Mouse (Mus musculus) stomach, embryonic 14.5 days (tissue): ENCODE measurements at regions not wholly inside any gene's neighbourhood (a gene's known extent, or its start where the extent isn't known, plus 50 kb on each side); places are given as distances from the start of the nearest gene placed in this dataset.

ENCODE experiments used
- ATAC-seq: fragments of 200-750 bp; cut with Nextera tagmentation; 2 replicates; pipeline ENCODE4 v1.8.0; 2017; ENCODE audit warnings: low read depth, moderate TSS enrichment; ENCODE audit not compliant: insufficient number of reproducible peaks, insufficient read depth, low FRiP score
- H3K27ac ChIP-seq: fragments of 300-500 bp; sonication (generic); 2 replicates; pipeline ENCODE4 v1.5.1; 2014; ENCODE audit warnings: mild to moderate bottlenecking, low read length, moderate library complexity, mixed read lengths
- H3K27me3 ChIP-seq: fragments of 300-500 bp; sonication (generic); 2 replicates; pipeline ENCODE4 v1.6.1; 2014; ENCODE audit warnings: low read length, control low read depth, mixed read lengths; ENCODE audit not compliant: control insufficient read depth, insufficient read depth
- H3K36me3 ChIP-seq: fragments of 300-500 bp; sonication (generic); 2 replicates; pipeline ENCODE4 v1.6.1; 2014; ENCODE audit warnings: mild to moderate bottlenecking, control low read depth, low read length, moderate library complexity, mixed read lengths; ENCODE audit not compliant: control insufficient read depth, insufficient read depth
- H3K4me1 ChIP-seq: fragments of 300-500 bp; sonication (generic); 2 replicates; pipeline ENCODE4 v1.6.1; 2014; ENCODE audit warnings: low read length, control low read depth, mixed read lengths; ENCODE audit not compliant: control insufficient read depth, insufficient read depth
- H3K4me2 ChIP-seq: fragments of 300-500 bp; sonication (generic); replicated peaks from 2 replicates; pipeline ENCODE4 v1.6.1; 2014; ENCODE audit warnings: low read depth, low read length, control low read depth
- H3K4me3 ChIP-seq: fragments of 300-500 bp; sonication (generic); 2 replicates; pipeline ENCODE4 v1.5.1; 2014; ENCODE audit warnings: low read depth, low read length, control low read depth
- H3K9ac ChIP-seq: fragments of 300-500 bp; sonication (generic); replicated peaks from 2 replicates; pipeline ENCODE4 v1.6.1; 2014; ENCODE audit warnings: low read depth, mild to moderate bottlenecking, control low read depth, low read length, moderate library complexity, mixed read lengths
- H3K9me3 ChIP-seq: fragments of 300-500 bp; sonication (generic); 2 replicates; pipeline ENCODE4 v1.6.1; 2016; ENCODE audit warnings: low read depth, low read length, control low read depth; ENCODE audit not compliant: control insufficient read depth
- WGBS: fragments of 180-500 bp; shearing (Covaris S2); extraction: QIAGEN DNeasy Blood & Tissue Kit; methylation state at CpG from one replicate; pipeline ENCODE4 v1.1.7; 2014; 5-methylcytosine and 5-hydroxymethylcytosine counted together

GRCm38 (mm10) chr4:39998771-39999422, 144.0 kb upstream of the Aco1 start:
- H3K9ac ChIP-seq = no peak overlapping the region
- ATAC-seq = no peak
- WGBS = 64% methylated on average over 5 of the region's 5 CpGs

GRCm38 (mm10) chr4:40014666-40015065, 128.2 kb upstream of the Aco1 start:
- Histone ChIP-seq H3K9ac (no peak overlapping the region), H3K27ac (no peak overlapping the region), H3K4me3 (no peak overlapping the region), H3K9me3 (no peaks in the 10 kb centered on the region), H3K4me2 (no peak overlapping the region), H3K36me3 (no peaks in the 10 kb centered on the region), H3K27me3 (no peaks in the 10 kb centered on the region), H3K4me1 (no peaks in the 10 kb centered on the region)
- ATAC-seq = peak; percentile 28; the same call in 1 of the 2 replicates
- WGBS = 35% methylated on average over 7 of the region's 7 CpGs

More at GRCm38 (mm10) chr4:39998771-39999422, 144.0 kb upstream of the Aco1 start:
- Histone ChIP-seq H3K27me3 (no peaks in the 10 kb centered on the region), H3K4me3 (no peak overlapping the region), H3K4me1 (no peaks in the 10 kb centered on the region), H3K27ac (no peak overlapping the region), H3K9me3 (no peaks in the 10 kb centered on the region), H3K4me2 (no peak overlapping the region), H3K36me3 (no peaks in the 10 kb centered on the region)

- H3K4me2 ChIP-seq = no peak overlapping the region
- WGBS = 79% methylated on average over 15 of the region's 15 CpGs
These were observed 126.0 kb upstream of the Aco1 start for GRCm38 (mm10) chr4:40016856-40017255.

DNA sequence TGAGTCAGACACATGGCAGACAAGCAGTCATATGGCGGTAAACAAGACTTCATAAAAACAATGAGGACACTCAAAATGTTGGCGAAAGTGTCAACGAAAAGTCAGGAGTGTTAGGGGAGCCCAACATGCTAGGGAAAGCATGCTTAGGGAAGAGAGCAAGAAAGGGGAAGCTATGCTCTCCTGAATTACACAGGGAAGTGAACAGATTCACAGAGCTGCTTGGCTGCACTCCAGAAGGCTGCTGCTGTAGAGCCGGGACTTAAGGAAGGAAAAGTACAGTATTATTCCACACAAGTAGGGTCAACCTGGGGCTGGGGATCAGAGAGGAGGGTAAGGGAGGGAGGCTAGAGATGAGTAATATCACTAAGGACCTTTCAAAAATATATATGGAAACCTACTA, 124.7 kb upstream of the Aco1 start:
- Histone ChIP-seq H3K27me3 (no peaks in the 10 kb centered on the region), H3K4me1 (no peaks in the 10 kb centered on the region), H3K9ac (no peak overlapping the region), H3K4me3 (no peak overlapping the region), H3K9me3 (no peaks in the 10 kb centered on the region), H3K4me2 (no peak overlapping the region), H3K36me3 (no peaks in the 10 kb centered on the region), H3K27ac (no peak overlapping the region)
- WGBS = 70% methylated on average over 4 of the region's 4 CpGs
- ATAC-seq = no peak

More at GRCm38 (mm10) chr4:40016856-40017255, 126.0 kb upstream of the Aco1 start:
- no peaks in the 10 kb centered on the region for H3K9me3 ChIP-seq
- H3K4me1 ChIP-seq = no peaks in the 10 kb centered on the region
- H3K4me3 ChIP-seq = no peak overlapping the region
- no peak overlapping the region for H3K9ac ChIP-seq
- no peaks in the 10 kb centered on the region for H3K27me3 ChIP-seq
- H3K36me3 ChIP-seq = no peaks in the 10 kb centered on the region
- H3K27ac ChIP-seq = no peak overlapping the region
- ATAC-seq = no peak

GRCm38 (mm10) chr4:40031361-40031760, 111.5 kb upstream of the Aco1 start:
- Histone ChIP-seq H3K27me3 (no peaks in the 10 kb centered on the region), H3K9ac (no peak overlapping the region), H3K9me3 (no peaks in the 10 kb centered on the region), H3K4me2 (no peak overlapping the region), H3K27ac (no peak overlapping the region), H3K36me3 (no peaks in the 10 kb centered on the region), H3K4me3 (no peak overlapping the region), H3K4me1 (no peaks in the 10 kb centered on the region)
- ATAC-seq = no peak
- 90% methylated on average over 1 of the region's 1 CpGs for WGBS

DNA sequence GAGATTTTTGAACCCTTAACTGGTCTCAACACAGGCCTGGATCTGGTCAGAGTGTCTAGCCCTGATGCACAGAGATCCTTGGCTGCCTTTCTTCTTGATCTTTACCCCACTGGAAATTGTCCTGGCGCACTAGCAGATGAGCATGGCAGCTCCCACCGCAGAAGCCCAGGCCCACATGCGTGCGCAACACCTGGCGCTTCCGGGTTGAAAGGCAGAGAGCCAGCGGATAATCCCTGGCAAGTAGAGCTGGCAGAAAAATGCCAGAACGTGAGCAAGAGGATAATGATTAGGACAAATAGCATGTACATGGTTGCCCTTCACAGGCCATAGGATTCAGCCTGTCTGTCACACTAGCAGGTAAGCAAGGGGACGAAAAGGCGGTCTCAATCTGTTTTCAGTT, 95.0 kb upstream of the Aco1 start:
- 95% methylated on average over 10 of the region's 10 CpGs for WGBS
- H3K9ac ChIP-seq = no peak overlapping the region
- no peak overlapping the region for H3K4me3 ChIP-seq
- no peak overlapping the region for H3K4me2 ChIP-seq
- no peaks in the 10 kb centered on the region for H3K27me3 ChIP-seq
- no peak for ATAC-seq
- no peaks in the 10 kb centered on the region for H3K4me1 ChIP-seq
- H3K27ac ChIP-seq = no peak overlapping the region
- no peaks in the 10 kb centered on the region for H3K9me3 ChIP-seq
- no peaks in the 10 kb centered on the region for H3K36me3 ChIP-seq

- ATAC-seq = no peak
- 78% methylated on average over 6 of the region's 6 CpGs for WGBS
- no peaks in the 10 kb centered on the region for H3K9me3 ChIP-seq
- H3K27me3 ChIP-seq = no peaks in the 10 kb centered on the region
- no peak overlapping the region for H3K9ac ChIP-seq
- no peak overlapping the region for H3K27ac ChIP-seq
- H3K4me2 ChIP-seq = no peak overlapping the region
- no peaks in the 10 kb centered on the region for H3K36me3 ChIP-seq
- H3K4me1 ChIP-seq = no peaks in the 10 kb centered on the region
- no peak overlapping the region for H3K4me3 ChIP-seq
These were observed 93.8 kb upstream of the Aco1 start for GRCm38 (mm10) chr4:40049086-40049485.

DNA sequence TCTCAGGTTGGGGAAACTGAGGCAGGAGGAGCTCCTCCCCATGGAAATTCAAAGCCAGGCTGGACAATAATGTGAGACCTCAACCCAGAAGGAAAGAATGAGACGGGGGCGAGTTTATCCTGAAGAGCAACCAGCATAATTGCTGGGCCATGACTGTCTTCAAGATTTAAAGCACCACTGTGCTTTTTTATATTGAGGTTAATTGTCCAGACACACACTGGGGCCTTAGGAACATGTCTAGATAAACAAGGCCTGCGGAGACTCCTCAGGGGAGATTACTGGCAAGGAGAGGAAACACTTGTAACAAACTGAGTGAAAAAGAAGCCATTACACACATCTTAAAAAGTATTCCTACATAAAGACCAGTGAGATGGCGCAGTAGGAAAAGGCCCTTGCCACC, 91.0 kb upstream of the Aco1 start:
- no peak for ATAC-seq
- no peaks in the 10 kb centered on the region for H3K4me1 ChIP-seq
- no peak overlapping the region for H3K4me3 ChIP-seq
- no peak overlapping the region for H3K4me2 ChIP-seq
- no peak overlapping the region for H3K9ac ChIP-seq
- no peak overlapping the region for H3K27ac ChIP-seq
- no peaks in the 10 kb centered on the region for H3K27me3 ChIP-seq
- H3K36me3 ChIP-seq = no peaks in the 10 kb centered on the region
- 78% methylated on average over 4 of the region's 4 CpGs for WGBS
- H3K9me3 ChIP-seq = no peaks in the 10 kb centered on the region

GRCm38 (mm10) chr4:40053391-40053790, 89.5 kb upstream of the Aco1 start:
- H3K4me1 ChIP-seq = no peaks in the 10 kb centered on the region
- ATAC-seq = no peak
- no peak overlapping the region for H3K4me2 ChIP-seq
- no peak overlapping the region for H3K9ac ChIP-seq
- no peak overlapping the region for H3K4me3 ChIP-seq
- H3K36me3 ChIP-seq = no peaks in the 10 kb centered on the region
- H3K27ac ChIP-seq = no peak overlapping the region
- no peaks in the 10 kb centered on the region for H3K27me3 ChIP-seq
- H3K9me3 ChIP-seq = no peaks in the 10 kb centered on the region
- 82% methylated on average over 2 of the region's 2 CpGs for WGBS
